Comparison of ENCODE assay signal across 14 mouse cellular contexts in genomic region chr5:120176246-120177065, GRCm38 (mm10).
DNase-seq lines count a peak whose midpoint lies in the region; ATAC-seq and TF ChIP-seq lines count a peak whose summit lies in the region.
"Had no signal": no experiment of that assay in that cellular context is flagged by ENCODE, and none has a peak within 500 bp of the region (broad histone marks: within the 10 kb centered on the region; RNA-seq: fewer than 3 reads in every experiment).

No protein-coding gene starts in this region.

- H3K9me3 ChIP-seq in hindbrain, embryonic 13.5 days = no peaks in the 10 kb centered on the region
- H3K9me3 ChIP-seq in hindbrain, embryonic 14.5 days (ENCODE audit: control insufficient read depth, low read length) = no peaks in the 10 kb centered on the region
- H3K9me3 ChIP-seq: heart, embryonic 15.5 days; intestine, embryonic 15.5 days had no signal

- no peak for TF ChIP-seq CTCF in lung, adult 2 months (IDR thresholded peaks at IDR 0.05; ENCODE audit: insufficient read depth, low read length)

- peaks cover 4% of the 10 kb centered on the region for H3K36me3 ChIP-seq in hindbrain, embryonic 13.5 days
- no peaks in the 10 kb centered on the region for H3K36me3 ChIP-seq in hindbrain, embryonic 14.5 days (replicated peaks; ENCODE audit: control insufficient read depth, insufficient read depth)

- no peak overlapping the region for H3K9ac ChIP-seq in hindbrain, embryonic 13.5 days
- no peak overlapping the region for H3K9ac ChIP-seq in hindbrain, embryonic 14.5 days
- H3K9ac ChIP-seq: heart, embryonic 15.5 days; intestine, embryonic 15.5 days; liver, postnatal 0 days had no signal

- no peak for DNase-seq in hindbrain, embryonic 14.5 days (ENCODE audit: low spot score)
- DNase-seq in cerebellum, adult 11 months = peak; percentile 73
- DNase-seq in cerebellum, postnatal 25 days = peak; percentile 80 to 82
- DNase-seq in heart, postnatal 25 days (ENCODE audit: low spot score) = peak; percentile 28
- DNase-seq in lung, adult 2 months = no peak
- DNase-seq: kidney, postnatal 25 days; layer of hippocampus, postnatal 36 days; liver, postnatal 0 days had no signal

- 93% methylated on average over 13 of the region's 13 CpGs for WGBS in hindbrain, embryonic 13.5 days
- 92% methylated on average over 13 of the region's 13 CpGs for WGBS in hindbrain, embryonic 14.5 days
- WGBS in lung, adult 2 months = 90% methylated on average over 13 of the region's 13 CpGs

- no peak overlapping the region for H3K4me2 ChIP-seq in hindbrain, embryonic 13.5 days
- H3K4me2 ChIP-seq in hindbrain, embryonic 14.5 days (replicated peaks) = no peak overlapping the region
- H3K4me2 ChIP-seq: heart, embryonic 15.5 days; intestine, embryonic 15.5 days had no signal

- no peak for TF ChIP-seq POLR2A in lung, adult 2 months (IDR thresholded peaks at IDR 0.05; ENCODE audit: borderline replicate concordance, extremely low read depth, low read depth, low read length)

- no peaks in the 10 kb centered on the region for H3K27me3 ChIP-seq in hindbrain, embryonic 13.5 days
- H3K27me3 ChIP-seq in hindbrain, embryonic 14.5 days (ENCODE audit: control insufficient read depth, insufficient read depth, low read length) = no peaks in the 10 kb centered on the region
- H3K27me3 ChIP-seq: heart, embryonic 15.5 days; intestine, embryonic 15.5 days had no signal

- intact Hi-C loops in heart, postnatal 25 days (cut with DNase I) = no loop called here

- ATAC-seq in hindbrain, embryonic 13.5 days (ENCODE audit: low FRiP score) = no peak
- ATAC-seq in hindbrain, embryonic 14.5 days (ENCODE audit: low FRiP score) = no peak
- ATAC-seq in inflammation-experienced regulatory T-cells, adult 6 months = no peak
- ATAC-seq: forebrain, embryonic 14.5 days; intestine, embryonic 15.5 days; liver, postnatal 0 days had no signal

- H3K4me3 ChIP-seq in hindbrain, embryonic 13.5 days = no peak overlapping the region
- H3K4me3 ChIP-seq in hindbrain, embryonic 14.5 days (replicated peaks; ENCODE audit: low read length) = no peak overlapping the region
- no peak overlapping the region for H3K4me3 ChIP-seq in lung, adult 2 months (replicated peaks; ENCODE audit: extremely low read depth, low read depth, low read length)
- H3K4me3 ChIP-seq: heart, embryonic 15.5 days; intestine, embryonic 15.5 days had no signal

- peak overlapping the region; percentile 88 for H3K27ac ChIP-seq in hindbrain, embryonic 13.5 days
- H3K27ac ChIP-seq in hindbrain, embryonic 14.5 days = no peak overlapping the region; the same call in 1 of the 2 replicates
- H3K27ac ChIP-seq: heart, embryonic 15.5 days; intestine, embryonic 15.5 days; stomach, postnatal 0 days had no signal

- peaks cover 74% of the 10 kb centered on the region for H3K4me1 ChIP-seq in hindbrain, embryonic 13.5 days (replicated peaks)
- peaks cover 34% of the 10 kb centered on the region for H3K4me1 ChIP-seq in hindbrain, embryonic 14.5 days (replicated peaks; ENCODE audit: control insufficient read depth, insufficient read depth, low read length)
- H3K4me1 ChIP-seq in lung, adult 2 months (ENCODE audit: control insufficient read depth, insufficient read depth, low read length) = no peaks in the 10 kb centered on the region

Comparison
In these comparisons a context has a peak if more than half of its experiments do, and no peak if none do; other contexts are left out.
1. DNase-seq: peak in cerebellum, adult 11 months (single experiment), cerebellum, postnatal 25 days (2 of 2) and heart, postnatal 25 days (single experiment); none in hindbrain, embryonic 14.5 days (single experiment) and lung, adult 2 months (single experiment).